In genomic region chr17:23788973-23789372, GRCm38 (mm10) we compare ENCODE assay signal across 27 mouse cellular contexts. TPM values are rescaled to one million over a fixed set of nuclear protein-coding genes. Genes with fewer than 3 reads are reported as not detected.
"Had no signal": no experiment of that assay in that cellular context is flagged by ENCODE, and none has a peak within 500 bp of the region (broad histone marks: within the 10 kb centered on the region; RNA-seq: fewer than 3 reads in every experiment).

No protein-coding gene starts in this region.

- H3K4me3 ChIP-seq: heart, adult 2 months; layer of hippocampus, adult 2 months; liver, embryonic 15.5 days had no signal

- H3K9ac ChIP-seq: limb, embryonic 15.5 days had no signal

- H3K9me3 ChIP-seq: heart, embryonic 13.5 days; heart, embryonic 15.5 days; hindbrain, embryonic 13.5 days; hindbrain, embryonic 15.5 days; limb, embryonic 13.5 days; limb, embryonic 15.5 days; liver, embryonic 13.5 days; liver, embryonic 15.5 days had no signal

- DNase-seq: gastrocnemius, postnatal 14 days; gastrocnemius, postnatal 36 days; heart, adult 11 months; heart, adult 2 months; heart, postnatal 14 days; heart, postnatal 36 days; kidney, adult 18-20 months; kidney, adult 8-10 months; kidney, postnatal 10 days; kidney, postnatal 25 days; left cerebral cortex, postnatal 4 days; liver, embryonic 13.5 days had no signal

- H3K27me3 ChIP-seq: heart, embryonic 13.5 days; heart, embryonic 15.5 days; hindbrain, embryonic 13.5 days; hindbrain, embryonic 15.5 days; limb, embryonic 13.5 days; limb, embryonic 15.5 days had no signal

- H3K36me3 ChIP-seq: heart, embryonic 15.5 days; hindbrain, embryonic 13.5 days; hindbrain, embryonic 15.5 days; limb, embryonic 15.5 days; liver, embryonic 13.5 days; liver, embryonic 15.5 days had no signal

- H3K27ac ChIP-seq: heart, adult 2 months; heart, embryonic 13.5 days; limb, embryonic 15.5 days had no signal

- ATAC-seq: hindbrain, postnatal 0 days; intestine, postnatal 0 days had no signal

RNA-seq across cellular contexts. Expression of gene Flywch2, which starts 3.1 kb away (rescaled TPM):
- total RNA-seq: gastrocnemius, adult 18-20 months; gastrocnemius, adult 8-10 months had no signal

RNA-seq across cellular contexts. Expression of gene Kremen2, which starts 43.3 kb away (rescaled TPM):
- total RNA-seq: gastrocnemius, adult 18-20 months; gastrocnemius, adult 8-10 months; gastrocnemius, postnatal 14 days; gastrocnemius, postnatal 36 days; heart, adult 2 months; heart, postnatal 14 days; heart, postnatal 36 days; hematopoietic stem cell, adult 5-6 weeks; liver, adult 2 months had no signal
- polyA plus RNA-seq: heart, postnatal 0 days; liver, embryonic 15.5 days had no signal
